Mouse (Mus musculus): ENCODE data around the gene Csde1.

DNA sequence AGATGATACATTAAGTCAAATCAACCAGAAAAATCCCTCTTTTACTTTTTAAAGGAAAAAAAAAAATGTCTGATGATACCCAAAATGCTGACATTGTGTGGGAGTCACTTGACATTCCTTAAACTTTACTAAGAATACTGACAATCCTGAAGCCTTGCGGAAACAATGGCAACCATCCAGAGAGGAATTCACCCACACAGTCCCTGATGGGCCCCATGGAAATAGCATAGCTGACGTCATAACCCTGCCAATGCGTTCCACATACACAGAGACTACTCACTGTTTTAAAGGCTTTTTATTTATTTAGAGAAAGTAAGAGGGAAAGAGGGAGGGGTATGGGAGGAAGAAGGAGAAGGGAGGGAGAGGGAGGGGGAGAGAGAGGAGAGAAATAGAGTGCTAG lies 27.3 kb upstream of the Csde1 start:
- TF ChIP-seq POLR2A (IDR thresholded peaks at IDR 0.05; ENCODE audit: control insufficient read depth, low read depth, low read length) (no peak), CTCF (IDR thresholded peaks at IDR 0.05; ENCODE audit: control insufficient read depth, insufficient read depth, insufficient replicate concordance, low read depth, low read length) (no peak)

Measured in testis, adult 2 months (tissue).